In genomic region chr12:25332384-25333035, GRCm38 (mm10) we compare ENCODE assay signal across 17 mouse cellular contexts.
A peak's percentile ranks its signal among the peaks of the same experiment; 100 is the strongest.
DNase-seq lines count a peak whose midpoint lies in the region; ATAC-seq and TF ChIP-seq lines count a peak whose summit lies in the region.
"Had no signal": no experiment of that assay in that cellular context is flagged by ENCODE, and none has a peak within 500 bp of the region (broad histone marks: within the 10 kb centered on the region; RNA-seq: fewer than 3 reads in every experiment).

No protein-coding gene starts in this region.

- no peak overlapping the region for H3K4me2 ChIP-seq in embryonic facial prominence, embryonic 15.5 days (replicated peaks)
- no peak overlapping the region for H3K4me2 ChIP-seq in stomach, postnatal 0 days (replicated peaks; ENCODE audit: low read depth)
- H3K4me2 ChIP-seq: embryonic facial prominence, embryonic 12.5 days; heart, embryonic 15.5 days had no signal

- peaks cover 14% of the 10 kb centered on the region for H3K4me1 ChIP-seq in embryonic facial prominence, embryonic 15.5 days
- H3K4me1 ChIP-seq in stomach, postnatal 0 days (replicated peaks; ENCODE audit: control insufficient read depth, insufficient read depth) = no peaks in the 10 kb centered on the region

- H3K36me3 ChIP-seq in embryonic facial prominence, embryonic 15.5 days = no peaks in the 10 kb centered on the region
- no peaks in the 10 kb centered on the region for H3K36me3 ChIP-seq in stomach, postnatal 0 days (ENCODE audit: control insufficient read depth, insufficient read depth, low read length)
- H3K36me3 ChIP-seq: embryonic facial prominence, embryonic 12.5 days; forebrain, embryonic 10.5 days; G1E; heart, embryonic 15.5 days had no signal

- H3K27ac ChIP-seq in embryonic facial prominence, embryonic 15.5 days (replicated peaks) = no peak overlapping the region
- H3K27ac ChIP-seq in stomach, postnatal 0 days (replicated peaks) = no peak overlapping the region
- H3K27ac ChIP-seq: embryonic facial prominence, embryonic 12.5 days; forebrain, embryonic 10.5 days; heart, embryonic 15.5 days had no signal

- TF ChIP-seq EP300 in stomach, postnatal 0 days (optimal IDR thresholded peaks at IDR 0.05) = no peak

- H3K9ac ChIP-seq in embryonic facial prominence, embryonic 15.5 days = no peak overlapping the region
- no peak overlapping the region for H3K9ac ChIP-seq in stomach, postnatal 0 days (ENCODE audit: low read length)
- H3K9ac ChIP-seq: embryonic facial prominence, embryonic 12.5 days; heart, embryonic 15.5 days had no signal

- TF ChIP-seq CTCF in stomach, postnatal 0 days (IDR thresholded peaks at IDR 0.05; ENCODE audit: low read depth) = no peak

- H3K9me3 ChIP-seq in embryonic facial prominence, embryonic 15.5 days (replicated peaks) = no peaks in the 10 kb centered on the region
- no peaks in the 10 kb centered on the region for H3K9me3 ChIP-seq in stomach, postnatal 0 days (ENCODE audit: control insufficient read depth, low read length)
- H3K9me3 ChIP-seq: embryonic facial prominence, embryonic 12.5 days; forebrain, embryonic 10.5 days; heart, embryonic 15.5 days had no signal

- WGBS in embryonic facial prominence, embryonic 15.5 days = 69% methylated on average over 11 of the region's 11 CpGs
- 86% methylated on average over 11 of the region's 11 CpGs for WGBS in stomach, postnatal 0 days

- peak; percentile 54; the same call in 1 of the 2 replicates for ATAC-seq in embryonic facial prominence, embryonic 15.5 days (ENCODE audit: insufficient number of reproducible peaks, low FRiP score, low TSS enrichment, low read depth)
- ATAC-seq in stomach, postnatal 0 days (ENCODE audit: low FRiP score, low TSS enrichment) = no peak

- H3K27me3 ChIP-seq in embryonic facial prominence, embryonic 15.5 days = no peaks in the 10 kb centered on the region
- H3K27me3 ChIP-seq in stomach, postnatal 0 days (ENCODE audit: control insufficient read depth, insufficient read depth, low read length) = no peaks in the 10 kb centered on the region
- H3K27me3 ChIP-seq: embryonic facial prominence, embryonic 12.5 days; heart, embryonic 15.5 days had no signal

- no peak overlapping the region for H3K4me3 ChIP-seq in embryonic facial prominence, embryonic 15.5 days (replicated peaks)
- H3K4me3 ChIP-seq in stomach, postnatal 0 days (ENCODE audit: low read depth, low read length) = no peak overlapping the region
- H3K4me3 ChIP-seq: embryonic facial prominence, embryonic 12.5 days; forebrain, embryonic 10.5 days; heart, embryonic 15.5 days; myocyte had no signal

- DNase-seq in layer of hippocampus, adult 11-12 months (ENCODE audit: low spot score) = peak; percentile 18
- DNase-seq in layer of hippocampus, postnatal 25 days (ENCODE audit: extremely low spot score in 1 of 2, low spot score in 1 of 2) = no peak
- DNase-seq in layer of hippocampus, adult 9-11 months = peak; percentile 31
- DNase-seq in retina, embryonic 14.5 days (ENCODE audit: low spot score) = peak; percentile 35
- no peak for DNase-seq in stomach, postnatal 0 days (ENCODE audit: low spot score)
- DNase-seq in thymus, postnatal 10 days (ENCODE audit: low spot score in 2 of 2) = no peak
- DNase-seq: adrenal gland, postnatal 10 days; kidney, adult 9 months; lung, adult 2 months; right cerebral cortex, postnatal 4 days; thymus, adult 18-20 months had no signal

Comparison
In these comparisons a context has a peak if more than half of its experiments do, and no peak if none do; other contexts are left out.
1. DNase-seq: peak in layer of hippocampus, adult 11-12 months (single experiment), layer of hippocampus, adult 9-11 months (single experiment) and retina, embryonic 14.5 days (single experiment); none in layer of hippocampus, postnatal 25 days (0 of 2), stomach, postnatal 0 days (single experiment) and thymus, postnatal 10 days (0 of 2).